Mouse (Mus musculus): ENCODE results near the gene Hist1h2bj. TPM values are rescaled to one million over a fixed set of nuclear protein-coding genes. Genes with fewer than 3 reads are reported as not detected.

Gene Hist1h2bj
- 14.1 and 15.9 TPM in 2 replicates for polyA plus RNA-seq (2012; rRNA removed)

GRCm38 (mm10) chr13:22042568-22043502 lies at the start of gene Hist1h2bj, which contains the start of gene Hist1h2ag:
Hist1h2bj (plus strand) TSS chr13:22043214.
Hist1h2ag (minus strand) TSS chr13:22042944.

GRCm38 (mm10) chr13:22009642-22010041 lies 33.4 kb upstream of the Hist1h2bj start, which contains the start of gene Prss16:
Prss16 (minus strand) TSS chr13:22009742.

DNA sequence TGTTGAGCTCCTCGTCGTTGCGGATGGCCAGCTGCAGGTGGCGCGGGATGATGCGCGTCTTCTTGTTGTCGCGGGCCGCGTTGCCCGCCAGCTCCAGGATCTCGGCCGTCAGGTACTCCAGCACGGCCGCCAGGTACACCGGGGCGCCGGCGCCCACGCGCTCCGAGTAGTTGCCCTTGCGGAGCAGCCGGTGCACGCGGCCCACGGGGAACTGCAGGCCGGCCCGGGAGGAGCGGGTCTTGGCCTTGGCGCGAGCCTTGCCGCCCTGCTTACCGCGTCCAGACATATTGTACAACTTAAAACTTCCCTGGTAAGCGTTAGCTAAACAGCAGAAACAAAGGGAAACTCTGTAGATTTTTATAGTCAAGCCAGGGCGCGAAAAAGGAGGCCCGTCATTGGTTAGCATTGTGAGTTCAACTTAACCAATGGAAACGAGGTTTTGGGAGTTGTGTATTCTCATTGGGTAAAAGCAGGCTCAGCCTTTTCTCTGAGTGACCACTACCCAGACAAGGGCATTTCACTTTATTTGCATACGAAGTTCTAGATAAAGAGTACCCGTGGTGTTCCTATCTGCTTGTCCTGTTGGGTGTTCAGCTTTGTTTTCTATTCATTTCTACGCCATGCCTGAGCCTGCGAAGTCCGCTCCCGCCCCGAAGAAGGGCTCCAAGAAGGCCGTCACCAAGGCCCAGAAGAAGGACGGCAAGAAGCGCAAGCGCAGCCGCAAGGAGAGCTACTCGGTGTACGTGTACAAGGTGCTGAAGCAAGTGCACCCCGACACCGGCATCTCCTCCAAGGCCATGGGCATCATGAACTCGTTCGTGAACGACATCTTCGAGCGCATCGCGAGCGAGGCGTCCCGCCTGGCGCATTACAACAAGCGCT lies 7.5 kb upstream of the Hist1h2bj start, which contains the start of the genes Hist1h2ah and Hist1h2bk:
Hist1h2ah (minus strand) TSS at position 302 of the 882 bp plus-strand sequence.
Hist1h2bk (plus strand) TSS at position 604 of the 882 bp plus-strand sequence.

DNA sequence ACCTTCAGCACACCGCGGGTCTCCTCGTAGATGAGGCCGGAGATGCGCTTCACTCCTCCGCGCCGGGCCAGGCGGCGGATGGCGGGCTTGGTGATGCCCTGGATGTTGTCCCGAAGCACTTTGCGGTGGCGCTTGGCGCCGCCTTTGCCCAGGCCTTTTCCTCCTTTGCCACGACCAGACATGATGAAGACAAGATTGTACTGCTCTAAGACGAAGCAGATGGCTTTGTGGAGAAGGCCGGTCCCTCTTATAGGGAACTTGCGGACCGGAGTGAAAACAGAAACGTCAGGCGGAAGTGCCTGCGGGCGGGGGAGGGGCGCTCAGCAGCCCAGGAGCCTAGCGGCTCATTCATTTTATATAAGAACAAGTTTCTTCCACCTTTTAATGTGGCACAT lies 1.9 kb upstream of the Hist1h2bj start, which contains the start of gene Hist1h4i:
Hist1h4i (minus strand) TSS at position 221 of the 395 bp plus-strand sequence.

GRCm38 (mm10) chr13:22084140-22084539 lies 41.1 kb downstream of the Hist1h2bj start, which contains the start of gene Vmn1r188:
Vmn1r188 (plus strand) TSS chr13:22084440.

Other genes with a start within 250 kb of the Hist1h2bj start
- 37.1 and 59.1 TPM in 2 replicates for gene Hist1h2bq, start 233.0 kb upstream of the Hist1h2bj start, polyA plus RNA-seq (2012; rRNA removed)
- gene Hist1h2ao, start 232.7 kb upstream of the Hist1h2bj start, polyA plus RNA-seq (2012; rRNA removed) = not detected in 2 replicates
- gene Hist1h4m, start 231.5 kb upstream of the Hist1h2bj start, polyA plus RNA-seq (2012; rRNA removed) = not detected in 2 replicates
- gene Hist1h4n, start 211.0 kb upstream of the Hist1h2bj start, polyA plus RNA-seq (2012; rRNA removed) = 47.6 and 53.6 TPM in 2 replicates
- gene Hist1h2ap, start 209.7 kb upstream of the Hist1h2bj start, polyA plus RNA-seq (2012; rRNA removed) = 577 and 675 TPM in 2 replicates
- gene Hist1h2br, start 209.5 kb upstream of the Hist1h2bj start, polyA plus RNA-seq (2012; rRNA removed) = 32.1 and 54.0 TPM in 2 replicates
- gene Zfp184, start 98.1 kb upstream of the Hist1h2bj start, polyA plus RNA-seq (2012; rRNA removed) = 0.06 and 0.16 TPM in 2 replicates
- gene Pom121l2, start 62.0 kb upstream of the Hist1h2bj start, polyA plus RNA-seq (2012; rRNA removed) = not detected in 2 replicates
- gene Prss16, start 33.5 kb upstream of the Hist1h2bj start, polyA plus RNA-seq (2012; rRNA removed) = 1.2 and 1.6 TPM in 2 replicates
- 37.2 and 61.6 TPM in 2 replicates for gene Hist1h2ah, start 7.6 kb upstream of the Hist1h2bj start, polyA plus RNA-seq (2012; rRNA removed)
- gene Hist1h2bk, start 7.3 kb upstream of the Hist1h2bj start, polyA plus RNA-seq (2012; rRNA removed) = 27.3 and 32.1 TPM in 2 replicates
- 12.2 and 15.0 TPM in 2 replicates for gene Hist1h4i, start 1.9 kb upstream of the Hist1h2bj start, polyA plus RNA-seq (2012; rRNA removed)
- 7.1 and 13.4 TPM in 2 replicates for gene Hist1h2ag, start 270 bp upstream of the Hist1h2bj start, polyA plus RNA-seq (2012; rRNA removed)
- gene Vmn1r188, start 41.2 kb downstream of the Hist1h2bj start, polyA plus RNA-seq (2012; rRNA removed) = not detected in 2 replicates
- gene Vmn1r189, start 62.6 kb downstream of the Hist1h2bj start, polyA plus RNA-seq (2012; rRNA removed) = not detected in 2 replicates
- not detected in 2 replicates for gene Vmn1r191, start 140.8 kb downstream of the Hist1h2bj start, polyA plus RNA-seq (2012; rRNA removed)
- gene Vmn1r192, start 147.9 kb downstream of the Hist1h2bj start, polyA plus RNA-seq (2012; rRNA removed) = not detected in 2 replicates
- not detected in 2 replicates for gene Vmn1r193, start 179.9 kb downstream of the Hist1h2bj start, polyA plus RNA-seq (2012; rRNA removed)
- gene Vmn1r194, start 201.0 kb downstream of the Hist1h2bj start, polyA plus RNA-seq (2012; rRNA removed) = not detected in 2 replicates
- not detected in 2 replicates for gene Vmn1r195, start 227.3 kb downstream of the Hist1h2bj start, polyA plus RNA-seq (2012; rRNA removed)
- not detected in 2 replicates for gene Vmn1r196, start 246.7 kb downstream of the Hist1h2bj start, polyA plus RNA-seq (2012; rRNA removed)